Mouse (Mus musculus): ENCODE measurements around the gene Uba2.
"Not testable (repeated sequence)": the region's sequence is repeated elsewhere in the genome, so short reads cannot be mapped to it uniquely, and the experiment has no call there.

The Uba2 gene

DNA sequence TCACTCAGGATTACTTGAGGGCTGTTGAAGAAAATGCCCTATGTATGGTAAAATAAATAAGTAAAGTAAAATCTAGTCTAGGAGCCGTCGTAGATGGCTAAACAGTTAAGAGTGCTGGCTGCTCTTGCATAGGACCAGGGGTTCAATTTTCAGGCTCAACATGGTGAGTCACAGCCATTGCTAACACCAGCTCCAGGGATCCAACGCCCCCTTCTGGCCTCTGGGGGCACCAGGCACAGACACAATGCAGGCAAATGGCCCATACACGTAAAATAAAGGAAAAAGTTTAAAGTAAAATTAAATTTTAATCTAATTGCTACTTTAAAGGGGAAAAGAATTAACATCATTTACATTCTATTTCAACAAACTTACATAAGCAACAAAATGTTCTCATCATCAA, 2.5 kb downstream of the Uba2 start:
- DNase-seq (ENCODE audit: low spot score in 2 of 2) = peak; percentile 24 to 36

DNA sequence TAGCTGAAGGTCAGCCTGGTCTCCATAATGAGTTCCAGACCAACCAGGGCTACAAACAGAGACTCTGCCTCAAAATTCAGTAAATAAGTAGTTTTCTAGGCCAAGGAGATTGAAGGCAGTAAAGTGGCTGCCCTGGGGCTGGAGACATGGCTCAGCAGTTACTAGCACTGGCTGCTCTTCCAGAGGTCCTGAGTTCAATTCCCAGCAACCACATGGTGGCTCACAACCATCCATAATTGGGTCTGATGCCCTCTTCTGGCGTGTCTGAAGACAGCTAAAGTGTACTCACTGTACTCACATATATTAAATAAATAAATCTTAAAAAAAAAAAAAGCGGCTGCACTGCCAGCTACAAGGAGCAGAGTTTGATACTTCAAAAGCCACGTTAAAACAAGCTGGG, 3.4 kb downstream of the Uba2 start:
- DNase-seq (ENCODE audit: low spot score in 2 of 2) = no peak

DNA sequence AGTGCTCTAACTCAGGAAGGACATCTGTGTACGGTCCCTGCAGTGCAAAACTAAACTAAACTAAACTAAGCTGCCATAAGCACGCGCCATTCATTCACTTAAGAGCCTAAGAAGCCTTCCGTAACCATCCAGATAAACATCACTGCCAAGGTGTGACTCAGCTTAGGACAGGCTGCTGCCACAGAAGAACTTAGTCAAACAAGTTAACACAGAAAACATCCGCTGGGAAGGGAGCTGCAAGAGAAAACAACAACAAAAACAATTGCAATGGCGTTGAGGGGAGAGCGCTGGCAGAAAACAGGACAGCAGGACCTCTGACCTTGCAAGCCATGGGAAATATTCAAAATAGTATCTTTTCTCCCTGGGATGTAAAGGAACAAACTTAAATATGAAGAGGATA, 4.7 kb downstream of the Uba2 start:
- DNase-seq (ENCODE audit: low spot score in 2 of 2) = no peak

DNA sequence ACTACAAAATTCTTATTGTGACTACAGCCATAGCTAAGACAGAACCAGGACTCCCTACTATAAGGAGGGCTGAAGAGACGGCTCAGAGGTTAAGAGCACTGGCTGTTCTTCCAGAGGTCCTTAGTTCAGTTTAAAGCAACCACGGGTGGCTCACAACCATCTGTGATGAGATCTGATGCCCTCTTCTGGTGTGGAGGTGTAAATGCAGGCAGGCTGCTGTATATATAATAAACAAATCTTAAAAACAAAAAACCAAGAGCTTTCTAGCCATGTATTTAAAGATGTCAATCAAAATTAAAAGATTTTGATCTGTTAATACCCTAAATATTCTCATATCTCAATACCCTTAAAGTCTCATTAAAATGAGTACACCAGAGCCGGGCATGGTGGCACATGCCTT, 10.2 kb downstream of the Uba2 start:
- DNase-seq (ENCODE audit: low spot score in 2 of 2) = no peak

DNA sequence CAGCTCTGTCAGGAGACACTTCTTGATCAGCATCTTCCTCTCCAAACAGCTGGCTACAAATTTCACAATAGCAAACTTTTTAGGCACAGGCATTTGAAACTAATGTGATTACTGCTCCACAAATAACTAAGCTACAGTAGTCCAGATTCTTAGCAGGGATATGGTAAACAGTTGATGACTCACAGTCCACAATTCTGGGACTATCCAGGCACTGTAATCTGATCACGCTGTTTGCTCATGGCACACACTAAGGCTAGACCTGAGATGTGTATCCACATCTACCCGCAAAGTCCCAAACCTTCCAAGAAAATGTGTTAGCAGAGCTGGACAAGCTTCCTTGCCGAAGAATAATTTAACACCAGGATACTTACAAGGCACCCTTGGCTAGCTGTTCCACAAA, 11.4 kb downstream of the Uba2 start:
- DNase-seq (ENCODE audit: low spot score in 2 of 2) = no peak

DNA sequence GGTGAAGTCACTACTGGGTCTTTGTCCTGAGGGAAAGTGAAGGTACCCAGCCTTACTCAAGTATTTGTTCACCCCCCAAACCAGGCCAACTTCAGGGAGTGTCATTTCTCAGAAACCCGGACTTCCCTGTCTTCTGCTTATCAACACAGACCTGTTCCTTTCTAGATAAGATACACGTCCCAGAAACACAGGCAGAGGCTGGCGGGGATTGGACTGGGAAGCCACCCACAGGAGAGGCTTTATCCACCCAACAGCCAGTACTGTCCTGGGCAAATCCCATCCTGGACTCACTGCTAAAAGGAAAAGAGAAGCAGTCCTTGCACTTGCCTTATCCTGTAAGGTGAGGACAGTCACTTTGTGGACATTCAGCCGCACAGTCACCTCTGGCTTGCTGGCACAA, 22.2 kb downstream of the Uba2 start:
- no peak for DNase-seq (ENCODE audit: low spot score in 2 of 2)

DNA sequence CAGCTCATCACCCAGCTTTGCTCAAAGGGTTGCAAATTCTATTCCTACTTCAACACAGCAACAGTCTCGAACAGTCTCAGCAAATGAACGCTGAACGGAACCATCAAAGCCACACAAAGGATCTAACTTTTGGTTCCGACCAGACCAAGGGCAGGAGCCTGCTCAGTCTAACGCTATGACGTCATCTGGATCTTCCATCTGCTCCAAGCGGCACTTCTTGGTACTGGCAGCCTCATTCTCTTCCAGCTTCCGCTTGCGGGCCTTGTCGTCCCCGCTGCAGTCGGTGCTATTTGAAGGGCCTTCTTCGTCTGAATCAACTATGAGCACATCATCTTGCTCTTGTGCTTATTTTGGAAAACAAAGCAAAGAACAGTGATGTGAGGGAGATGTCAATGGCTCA, 28.3 kb downstream of the Uba2 start:
- DNase-seq (ENCODE audit: low spot score in 2 of 2) = no peak

DNA sequence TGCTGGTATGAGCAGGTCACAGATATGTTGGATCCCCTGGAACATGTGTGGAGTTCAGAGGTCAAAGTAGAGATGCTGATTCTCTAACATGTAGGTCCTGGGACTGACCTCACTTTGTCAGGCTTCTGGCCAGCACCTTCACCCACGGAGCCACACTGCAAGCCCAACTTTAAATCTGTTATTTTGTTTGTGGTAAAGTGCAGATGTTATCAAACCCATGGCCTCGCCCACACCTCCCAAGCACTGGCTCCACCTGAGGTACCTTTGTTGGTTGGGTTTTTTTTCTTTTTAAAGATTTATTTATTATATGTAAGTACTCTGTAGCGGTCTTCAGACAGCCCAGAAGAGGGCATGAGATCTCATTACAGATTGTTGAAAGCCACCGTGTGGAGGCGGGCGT, 29.9 kb downstream of the Uba2 start:
- no peak for DNase-seq (ENCODE audit: low spot score in 2 of 2)

DNA sequence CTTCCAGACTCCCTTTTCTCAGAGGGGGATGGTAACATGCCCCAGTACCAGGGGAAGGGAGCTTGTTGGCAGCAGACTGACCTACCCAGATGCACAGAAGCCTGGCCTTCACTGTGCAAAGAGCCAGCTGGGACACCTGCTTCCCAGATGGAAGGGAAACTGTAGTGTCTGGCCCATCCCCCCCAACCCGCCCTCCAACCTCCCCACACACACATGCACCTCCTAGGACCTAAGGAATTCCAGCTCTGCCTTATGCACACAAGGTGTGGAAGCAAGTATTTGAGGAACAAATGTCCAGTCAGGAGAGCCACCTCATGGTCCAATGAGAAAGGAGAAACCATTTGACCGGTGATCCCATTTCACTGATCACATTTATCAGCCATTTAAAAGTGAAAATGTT, 35.1 kb downstream of the Uba2 start:
- no peak for DNase-seq (ENCODE audit: low spot score in 2 of 2)

DNA sequence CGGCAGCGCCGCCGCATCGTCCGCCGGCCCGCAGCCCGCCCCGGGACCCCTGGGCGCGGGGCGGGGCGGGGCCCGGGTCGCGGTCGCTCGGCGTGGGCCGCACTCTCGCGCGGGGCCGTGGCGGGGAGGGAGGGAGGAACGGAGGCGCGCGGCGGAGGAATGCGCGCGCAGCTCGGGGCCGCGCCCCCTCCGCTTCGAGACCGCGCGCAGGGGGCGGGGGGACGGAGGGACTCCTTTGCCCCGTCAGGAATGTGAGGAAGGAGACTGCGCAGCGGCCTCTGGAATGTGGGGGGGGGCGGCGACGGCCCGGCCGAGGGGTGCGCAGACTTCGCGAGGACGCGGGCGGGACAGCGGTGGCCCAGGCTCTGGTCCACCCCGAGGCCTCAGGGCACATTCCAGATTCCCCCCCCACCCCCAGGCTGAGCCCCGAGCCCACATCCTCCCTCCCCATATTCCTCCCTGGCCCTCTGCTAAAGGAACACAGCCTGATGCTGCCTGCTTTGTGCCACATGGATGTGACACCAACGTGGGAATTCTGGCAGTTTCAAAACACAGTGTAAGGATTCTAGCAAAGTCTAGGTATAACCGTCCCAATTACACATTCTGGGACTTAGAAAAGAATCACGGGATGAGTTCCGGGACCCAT, 36.2 kb downstream of the Uba2 start, which contains the start of gene Wtip:
TSS of gene Wtip (minus strand) at position 152 of the 646 bp plus-strand sequence.
- DNase-seq (ENCODE audit: low spot score in 2 of 2) = peak; percentile 3 to 7

DNA sequence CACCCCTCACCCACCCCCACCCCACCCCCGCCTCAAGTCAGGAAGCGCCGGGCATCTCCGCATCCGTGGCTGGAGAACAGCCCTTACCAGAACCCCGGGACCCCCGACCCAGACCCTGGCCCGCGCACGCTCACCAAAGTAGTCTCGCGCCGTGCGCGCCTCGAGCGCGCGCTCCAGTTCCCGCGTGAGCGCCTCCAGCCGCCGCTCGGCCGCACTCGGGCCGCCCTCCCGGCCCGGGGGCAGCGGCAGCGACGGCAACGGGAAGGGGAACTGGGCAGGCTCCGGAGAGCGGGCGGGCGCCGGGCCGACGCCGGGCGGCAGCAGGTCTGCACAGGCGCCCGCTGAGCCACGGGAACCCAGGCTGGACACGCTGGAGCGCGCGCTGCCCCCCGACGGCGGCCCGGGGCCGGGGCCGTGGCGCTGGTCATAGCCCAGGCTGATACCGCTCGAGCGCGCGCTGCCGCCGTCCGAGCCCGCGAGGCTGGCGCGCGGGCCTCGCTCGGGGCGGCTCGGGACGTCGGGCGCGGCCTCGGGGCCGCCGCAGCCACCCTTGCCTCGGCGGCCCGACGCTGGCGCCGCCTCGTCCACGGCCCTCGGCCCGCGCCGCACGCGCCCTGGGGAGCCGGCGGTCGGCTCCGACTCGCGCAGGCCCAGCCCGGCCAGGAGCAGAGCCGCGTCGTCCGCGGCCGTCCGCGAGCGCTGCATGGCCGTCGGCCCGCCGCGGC, 36.9 kb downstream of the Uba2 start:
- DNase-seq (ENCODE audit: low spot score in 2 of 2) = no peak

DNA sequence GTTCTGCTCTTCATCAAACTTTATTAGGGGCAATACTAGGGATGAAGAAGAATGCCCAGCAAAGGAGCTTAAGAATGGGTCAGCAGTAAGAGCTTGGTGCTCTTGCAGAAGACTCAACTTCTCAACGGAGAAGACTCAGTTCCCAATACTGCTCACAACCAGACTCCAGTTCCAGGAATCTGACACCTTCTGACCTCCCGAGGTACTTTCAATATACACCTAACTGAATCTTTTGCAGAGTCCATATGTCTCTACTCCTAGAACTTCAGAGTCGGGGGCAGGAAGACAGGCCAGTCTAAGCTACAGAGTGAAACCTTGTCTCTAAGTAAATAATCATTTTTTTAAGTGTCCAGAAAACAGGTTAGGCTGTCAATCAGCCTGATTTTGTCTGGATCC, 37.4 kb downstream of the Uba2 start:
- DNase-seq (ENCODE audit: low spot score in 2 of 2) = no peak

DNA sequence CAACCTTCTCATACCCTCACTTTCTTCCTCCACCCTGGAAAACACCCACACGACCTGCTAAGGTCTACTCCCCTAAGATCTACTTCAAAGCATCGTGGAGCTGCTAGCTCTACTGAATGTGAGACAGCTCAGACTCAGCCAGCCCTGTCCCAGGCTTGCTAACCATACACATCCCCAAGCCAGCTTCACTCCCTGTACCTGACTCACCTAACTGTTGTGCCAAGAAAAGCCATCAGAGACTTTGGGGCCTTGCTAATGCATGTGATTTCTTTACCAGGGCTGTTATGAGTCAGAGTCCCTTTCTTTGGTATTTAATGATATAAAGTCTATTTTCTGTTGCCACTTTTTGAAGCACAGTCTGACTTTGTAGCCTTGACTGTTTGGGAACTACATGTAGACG, 38.3 kb downstream of the Uba2 start:
- DNase-seq (ENCODE audit: low spot score in 2 of 2) = no peak

DNA sequence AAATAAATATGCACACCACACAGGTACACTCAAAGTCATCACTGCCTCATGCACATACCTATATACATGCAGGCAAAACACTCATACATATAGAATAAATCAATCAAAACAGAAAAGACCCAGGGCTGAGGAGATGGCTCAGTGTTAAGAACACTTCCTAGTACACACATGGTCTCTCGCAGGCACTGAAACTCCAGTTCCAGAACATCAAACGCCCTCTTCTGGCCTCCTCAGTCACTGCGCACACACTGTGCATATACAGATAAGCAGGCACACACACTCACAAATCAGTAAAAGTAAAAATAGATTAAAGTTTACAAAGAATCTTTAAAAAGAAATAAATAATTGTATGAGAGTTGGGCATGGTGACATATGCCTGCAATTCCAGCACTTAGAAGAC, 43.1 kb downstream of the Uba2 start:
- DNase-seq (ENCODE audit: low spot score in 2 of 2) = no peak

DNA sequence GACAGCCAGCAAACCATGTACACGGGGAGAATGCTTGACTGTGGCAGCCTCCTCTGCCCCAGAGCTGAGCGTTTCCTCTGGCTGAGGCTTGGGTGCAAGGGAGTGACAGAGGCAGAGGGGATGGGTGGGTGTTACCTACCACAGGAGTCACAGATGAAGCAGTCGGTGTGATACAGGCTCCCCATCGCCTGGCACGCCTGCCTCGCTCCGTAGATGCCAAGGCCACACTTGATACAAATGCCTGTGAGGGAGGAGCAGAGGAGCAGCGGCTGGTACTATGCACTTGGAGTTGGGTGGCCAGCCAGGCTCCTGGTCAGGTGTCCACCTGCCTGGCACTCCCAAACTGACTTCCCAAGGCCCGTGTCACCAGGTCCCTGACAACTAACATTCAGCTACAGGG, 44.1 kb downstream of the Uba2 start:
- no peak for DNase-seq (ENCODE audit: low spot score in 2 of 2)

DNA sequence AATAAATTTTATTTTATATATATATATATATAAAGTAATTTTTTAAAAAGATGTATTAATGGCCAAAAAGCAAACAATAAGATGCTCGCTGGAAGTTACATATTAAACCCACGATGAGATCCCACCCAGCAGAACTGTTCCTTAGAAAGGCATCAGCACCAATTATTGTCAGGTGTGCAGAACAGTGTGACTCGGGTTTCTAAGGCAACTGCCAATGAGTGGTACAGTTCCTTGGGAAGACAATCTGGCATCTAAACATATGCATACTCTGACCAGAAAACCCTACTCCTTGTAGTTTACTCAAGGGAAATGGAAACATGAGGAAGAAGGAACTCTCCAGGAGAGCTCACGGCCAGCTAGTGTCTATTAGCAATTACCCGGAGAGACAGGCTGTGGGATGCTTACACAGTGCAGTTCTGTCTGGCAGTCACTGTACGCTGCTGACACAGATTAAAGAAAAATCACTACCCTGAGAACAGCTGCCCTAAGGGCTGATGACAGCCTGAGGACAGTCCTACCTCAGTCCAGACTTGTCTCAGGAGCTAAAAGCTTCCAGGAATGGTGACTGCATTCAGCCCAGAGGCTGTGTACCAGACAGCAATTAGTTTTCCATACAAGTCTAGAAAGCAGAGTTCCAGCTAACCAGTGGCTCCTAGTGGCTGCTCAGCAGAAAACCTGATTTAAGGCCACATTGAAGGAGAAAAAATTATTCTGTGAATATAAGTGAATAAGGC, 46.2 kb downstream of the Uba2 start:
- no peak for DNase-seq (ENCODE audit: low spot score in 2 of 2)

DNA sequence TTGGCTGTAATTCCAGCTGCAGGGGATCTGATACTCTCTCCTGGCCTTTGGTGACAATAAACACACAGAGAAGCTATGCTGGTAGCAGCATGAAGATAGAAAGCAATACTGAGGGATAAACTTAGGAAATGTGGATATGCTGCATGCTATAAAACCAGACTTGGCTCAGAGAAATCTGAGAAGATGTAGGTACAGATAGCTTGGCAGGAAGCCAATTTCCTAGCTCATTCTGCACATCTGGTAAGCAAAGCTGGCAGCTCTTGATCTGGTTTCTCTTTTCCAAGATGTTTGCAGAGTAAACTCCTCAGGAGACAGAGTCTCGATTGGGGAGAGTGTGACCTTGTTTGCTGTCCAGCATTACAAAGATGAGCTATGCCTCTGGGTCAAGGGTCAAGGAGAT, 48.8 kb downstream of the Uba2 start:
- DNase-seq (ENCODE audit: low spot score in 2 of 2) = not testable (repeated sequence)

DNA sequence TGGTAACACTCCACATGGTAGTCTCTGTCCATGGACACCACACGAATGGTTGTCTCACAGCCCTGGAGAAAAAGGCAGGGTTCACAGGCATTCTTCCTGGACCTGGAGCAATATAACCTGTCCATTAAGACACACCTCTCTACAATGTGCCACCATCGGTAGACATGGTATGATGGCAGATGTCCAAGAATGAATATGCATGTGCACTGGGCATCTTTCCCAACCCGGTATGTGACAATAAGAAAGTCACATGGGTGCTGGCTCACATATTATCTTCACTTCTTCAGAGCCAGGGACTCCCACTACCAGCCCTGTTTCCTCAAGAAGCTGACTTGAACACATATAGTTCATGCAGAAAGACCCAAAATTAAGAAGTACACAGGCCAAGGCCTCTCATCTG, 52.8 kb downstream of the Uba2 start:
- no peak for DNase-seq (ENCODE audit: low spot score in 2 of 2)

DNA sequence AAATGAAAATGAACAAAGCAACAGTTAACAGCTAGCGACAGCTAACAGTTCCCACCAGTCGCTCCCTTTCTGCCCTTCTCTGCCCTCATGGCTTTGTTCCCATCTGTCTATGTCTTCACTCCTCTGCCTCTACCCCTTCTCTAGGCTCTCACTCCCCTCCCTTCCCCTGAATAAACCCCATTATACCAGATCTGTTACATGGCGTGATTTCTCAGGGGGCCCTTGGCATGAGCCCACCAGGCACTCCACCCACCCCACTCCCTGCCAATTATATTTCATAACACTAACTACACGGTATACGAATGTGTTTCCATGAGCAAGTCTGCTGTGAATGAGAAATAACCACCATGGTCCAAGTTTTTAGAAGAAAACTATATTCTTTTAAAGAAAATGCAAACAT, 60.2 kb downstream of the Uba2 start:
- no peak for DNase-seq (ENCODE audit: low spot score in 2 of 2)

DNA sequence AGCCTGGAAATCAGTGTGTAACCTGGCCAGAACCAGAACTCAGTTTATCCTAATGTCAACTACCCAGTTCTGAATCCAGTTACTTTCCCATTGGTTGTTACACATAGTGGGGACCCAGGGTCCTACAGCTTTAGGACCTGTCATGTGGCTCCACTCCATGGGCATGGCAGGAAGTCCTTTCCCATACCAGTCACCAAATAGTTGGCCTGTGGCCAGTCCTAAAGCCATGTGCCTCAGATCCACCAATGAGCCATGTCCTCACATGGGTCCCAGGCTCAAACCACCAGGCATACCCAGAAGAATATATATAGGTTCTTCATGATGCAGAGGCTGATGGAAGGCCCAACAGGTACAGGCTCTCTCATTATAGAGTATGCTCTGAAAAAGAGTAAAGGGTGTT, 68.1 kb downstream of the Uba2 start:
- no peak for DNase-seq (ENCODE audit: low spot score in 2 of 2)

DNA sequence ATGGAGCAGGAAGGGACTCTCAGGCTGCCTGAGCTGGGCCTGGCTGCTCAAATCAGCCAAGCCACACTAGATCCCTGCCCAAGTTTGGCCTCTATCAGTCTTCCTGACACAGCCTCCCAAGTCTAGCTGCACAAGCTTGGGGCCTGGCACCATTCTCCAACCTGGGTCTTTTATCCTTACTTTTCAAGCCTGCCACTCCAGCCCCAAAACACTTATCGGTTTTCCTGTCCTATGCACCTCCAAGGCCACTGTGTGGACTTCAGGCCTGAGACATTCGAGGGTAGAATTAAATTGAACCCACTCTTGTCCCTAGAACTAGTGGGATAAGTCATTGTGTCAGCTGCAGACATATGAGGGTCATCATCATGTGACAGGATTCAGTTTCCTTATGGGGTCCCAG, 69.4 kb downstream of the Uba2 start:
- no peak for DNase-seq (ENCODE audit: low spot score in 2 of 2)

DNA sequence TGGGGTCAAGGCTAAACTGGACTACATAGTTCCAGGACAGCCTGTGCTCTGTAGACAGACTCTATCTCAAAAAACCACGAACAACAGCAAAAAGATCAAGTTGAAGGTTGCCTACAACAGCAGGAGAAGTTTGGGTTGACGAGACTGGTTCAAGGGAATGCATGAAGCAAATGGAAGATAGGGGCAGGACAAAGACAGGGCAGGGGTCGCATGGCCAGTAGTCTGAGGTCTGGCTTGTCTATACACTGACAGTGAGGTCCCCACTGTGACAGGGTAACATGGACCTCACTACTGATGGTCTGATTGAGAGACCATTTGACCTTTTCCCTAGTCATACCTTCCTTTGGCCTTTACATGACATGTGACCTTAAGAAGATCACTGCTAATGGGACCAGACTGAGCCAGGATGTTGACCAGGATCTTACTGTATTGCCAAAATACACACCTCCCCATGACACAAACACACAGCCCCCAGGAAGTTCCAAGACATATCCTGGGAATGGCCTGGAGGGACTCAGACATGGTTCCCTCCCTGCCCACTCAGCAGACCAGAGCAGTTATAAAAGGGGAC, 74.4 kb downstream of the Uba2 start, which contains the start of gene Scgb1b30:
TSS of gene Scgb1b30 (plus strand) at position 521 of the 571 bp plus-strand sequence.
- no peak for DNase-seq (ENCODE audit: low spot score in 2 of 2)

Measured in spleen, postnatal 36 days (tissue).